8 mouse cellular contexts compared by ENCODE assay signal in genomic region chr6:92184178-92184577, GRCm38 (mm10). TPM values are rescaled to one million over a fixed set of nuclear protein-coding genes. Genes with fewer than 3 reads are reported as not detected.
DNase-seq lines count a peak whose midpoint lies in the region; ATAC-seq and TF ChIP-seq lines count a peak whose summit lies in the region.

No protein-coding gene starts in this region.

- no peaks in the 10 kb centered on the region for H3K27me3 ChIP-seq in forebrain, postnatal 0 days (ENCODE audit: insufficient read depth, low read length)
- H3K27me3 ChIP-seq in liver, embryonic 11.5 days (replicated peaks; ENCODE audit: control insufficient read depth, insufficient read depth, low read length): no peaks in the 10 kb centered on the region
- H3K27me3 ChIP-seq in splenic B cell, adult 2 months (ENCODE audit: control insufficient read depth, insufficient read depth, low read length, poor library complexity, severe bottlenecking): no peaks in the 10 kb centered on the region

- H3K9ac ChIP-seq in forebrain, postnatal 0 days: peak overlapping the region; percentile 70
- peak overlapping the region; percentile 90 for H3K9ac ChIP-seq in liver, embryonic 11.5 days (ENCODE audit: low read depth, low read length)

- no peak; the same call in none of the 2 replicates for TF ChIP-seq CTCF in left cerebral cortex, adult 2 months (IDR thresholded peaks at IDR 0.05)
- peak; percentile 31; the same call in 1 of the 2 replicates for TF ChIP-seq CTCF in forebrain, postnatal 0 days (IDR thresholded peaks at IDR 0.05; ENCODE audit: low read depth)

- H3K4me2 ChIP-seq in forebrain, postnatal 0 days (ENCODE audit: low read depth): peak overlapping the region; percentile 61
- peak overlapping the region; percentile 92 for H3K4me2 ChIP-seq in liver, embryonic 11.5 days

- peak overlapping the region; percentile 77 for H3K27ac ChIP-seq in left cerebral cortex, adult 2 months
- peak overlapping the region; percentile 77 for H3K27ac ChIP-seq in forebrain, postnatal 0 days (ENCODE audit: low read depth, low read length)
- 0 out of 2 replicates have a peak overlapping the region, but pooled peaks have one; percentile 38 for H3K27ac ChIP-seq in liver, embryonic 11.5 days (ENCODE audit: low read depth, low read length)

- H3K9me3 ChIP-seq in forebrain, postnatal 0 days (ENCODE audit: low read length): no peaks in the 10 kb centered on the region
- no peaks in the 10 kb centered on the region for H3K9me3 ChIP-seq in liver, embryonic 11.5 days (ENCODE audit: control insufficient read depth, low read length)

- WGBS in forebrain, postnatal 0 days: 2% methylated on average over 10 of the region's 10 CpGs
- 5% methylated on average over 10 of the region's 10 CpGs for WGBS in liver, embryonic 11.5 days

- H3K4me1 ChIP-seq in forebrain, postnatal 0 days (ENCODE audit: insufficient read depth): peaks cover 6% of the 10 kb centered on the region; the same call in 1 of the 2 replicates
- peaks cover 8% of the 10 kb centered on the region for H3K4me1 ChIP-seq in liver, embryonic 11.5 days (replicated peaks; ENCODE audit: control insufficient read depth, insufficient read depth, low read length)

- peaks cover 27% of the 10 kb centered on the region for H3K36me3 ChIP-seq in forebrain, postnatal 0 days (ENCODE audit: insufficient read depth)
- H3K36me3 ChIP-seq in liver, embryonic 11.5 days (ENCODE audit: control insufficient read depth, insufficient read depth, low read length): peaks cover 14% of the 10 kb centered on the region
- no peaks in the 10 kb centered on the region; the same call in 1 of the 2 replicates for H3K36me3 ChIP-seq in splenic B cell, adult 2 months (ENCODE audit: control insufficient read depth, insufficient read depth, low read length, poor library complexity, severe bottlenecking)

- DNase-seq in left cerebral cortex, adult 2 months (ENCODE audit: extremely low spot score in 1 of 2, low spot score in 2 of 2): no peak
- no peak for DNase-seq in left cerebral cortex, adult 18-20 months (ENCODE audit: low spot score in 2 of 2)
- DNase-seq in adipocyte (ENCODE audit: low spot score): peak; percentile 43
- no peak for DNase-seq in forebrain, postnatal 0 days
- DNase-seq in liver, embryonic 11.5 days (ENCODE audit: low spot score): no peak
- peak; percentile 43 for DNase-seq in splenic B cell, adult 2 months (ENCODE audit: low read depth, low spot score)
- no peak for DNase-seq in frontal cortex, postnatal 25 days (ENCODE audit: low spot score in 2 of 2)
- DNase-seq in thymus, adult 18-20 months: no peak

- peak overlapping the region; percentile 75 for H3K4me3 ChIP-seq in left cerebral cortex, adult 2 months
- peak overlapping the region; percentile 87 for H3K4me3 ChIP-seq in forebrain, postnatal 0 days (ENCODE audit: low read depth, low read length)
- H3K4me3 ChIP-seq in liver, embryonic 11.5 days (ENCODE audit: low read depth, low read length): peak overlapping the region; percentile 93

- peak; percentile 76 for ATAC-seq in forebrain, postnatal 0 days
- ATAC-seq in liver, embryonic 11.5 days (replicated peaks; ENCODE audit: low FRiP score): peak; percentile 68

- intact Hi-C loops in left cerebral cortex, adult 2 months (cut with DNase I): loop anchor here (10.0 kb wide), 1 partner anchor 289 kb away; no protein-coding TSS in a partner anchor

RNA-seq across cellular contexts. Expression of gene Mrps25, which starts 0.3 kb away (rescaled TPM):
- 10 to 100 TPM; 51.5 to 58.5 TPM for total RNA-seq in left cerebral cortex, adult 2 months (2021)
- total RNA-seq in left cerebral cortex, adult 18-20 months (2021): 10 to 100 TPM; 54.6 to 55.7 TPM
- total RNA-seq in forebrain, postnatal 0 days (2014; rRNA removed): 20.8 and 27.8 TPM in 2 replicates
- 53.5 and 55.7 TPM in 2 replicates for polyA plus RNA-seq in forebrain, postnatal 0 days (2015; fragmentation: Nextera tagmentation; extraction: Ambion mirVana)
- 111 and 114 TPM in 2 replicates for polyA plus RNA-seq in liver, embryonic 11.5 days (2014; fragmentation: Nextera tagmentation; extraction: Ambion mirVana)

RNA-seq across cellular contexts. Expression of gene Rbsn, which starts 30.5 kb away (rescaled TPM):
- total RNA-seq in left cerebral cortex, adult 2 months (2021): 10 to 100 TPM; 43.8 to 47.1 TPM
- 10 to 100 TPM; 40.7 to 49.9 TPM for total RNA-seq in left cerebral cortex, adult 18-20 months (2021)
- 45.2 and 68.9 TPM in 2 replicates for total RNA-seq in forebrain, postnatal 0 days (2014; rRNA removed)
- 27.1 and 30.7 TPM in 2 replicates for polyA plus RNA-seq in forebrain, postnatal 0 days (2015; fragmentation: Nextera tagmentation; extraction: Ambion mirVana)
- polyA plus RNA-seq in liver, embryonic 11.5 days (2014; fragmentation: Nextera tagmentation; extraction: Ambion mirVana): 12.7 and 13.1 TPM in 2 replicates

Comparison
In these comparisons a context has a peak if more than half of its experiments do, and no peak if none do; other contexts are left out.
1. DNase-seq: peak in adipocyte (single experiment) and splenic B cell, adult 2 months (single experiment); none in left cerebral cortex, adult 2 months (0 of 2), left cerebral cortex, adult 18-20 months (0 of 2), forebrain, postnatal 0 days (single experiment), liver, embryonic 11.5 days (single experiment), frontal cortex, postnatal 25 days (0 of 2) and thymus, adult 18-20 months (0 of 2).
2. Peak in every context shown above with its lines, with median percentiles within 50 percentile points of each other: H3K27ac ChIP-seq and H3K4me3 ChIP-seq.